Mouse (Mus musculus): ENCODE results near the gene Apobr. TPM values are rescaled to one million over a fixed set of nuclear protein-coding genes. Genes with fewer than 3 reads are reported as not detected.

Gene Apobr
- polyA plus RNA-seq, 1 experiment from 2014 or later: 0.75 TPM

- H3K9me3 ChIP-seq (replicated peaks; ENCODE audit: control insufficient read depth, low read length): no peaks in the 10 kb centered on the region
- H3K4me3 ChIP-seq (ENCODE audit: low read length): no peak overlapping the region
- H3K27ac ChIP-seq (ENCODE audit: low read length): no peak overlapping the region
- no peak overlapping the region for H3K9ac ChIP-seq (ENCODE audit: low read length)
- no peaks in the 10 kb centered on the region for H3K27me3 ChIP-seq (ENCODE audit: control insufficient read depth, insufficient read depth, low read length)
- no peaks in the 10 kb centered on the region for H3K36me3 ChIP-seq (ENCODE audit: control insufficient read depth, insufficient read depth)
- H3K4me2 ChIP-seq (ENCODE audit: low read depth, low read length): no peak overlapping the region
- no peak for ATAC-seq (replicated peaks; ENCODE audit: extremely low read depth, insufficient read depth, low FRiP score)
- WGBS: 79% methylated on average over 3 of the region's 3 CpGs
- peaks cover 5% of the 10 kb centered on the region; the same call in 1 of the 2 replicates for H3K4me1 ChIP-seq (ENCODE audit: control insufficient read depth, insufficient read depth, low read length)
Measured at GRCm38 (mm10) chr7:126625807-126626600, 41.3 kb downstream of the Apobr start.

- H3K4me3 ChIP-seq (ENCODE audit: low read length): no peak overlapping the region
- 61% methylated on average over 6 of the region's 6 CpGs for WGBS
Measured at GRCm38 (mm10) chr7:126628111-126628510, 43.4 kb downstream of the Apobr start.

GRCm38 (mm10) chr7:126629915-126630314, 45.2 kb downstream of the Apobr start:
- no peaks in the 10 kb centered on the region for H3K4me1 ChIP-seq (ENCODE audit: control insufficient read depth, insufficient read depth, low read length)
- H3K9me3 ChIP-seq (replicated peaks; ENCODE audit: control insufficient read depth, low read length): no peaks in the 10 kb centered on the region
- H3K9ac ChIP-seq (ENCODE audit: low read length): no peak overlapping the region
- H3K4me2 ChIP-seq (ENCODE audit: low read depth, low read length): no peak overlapping the region
- no peak for ATAC-seq (replicated peaks; ENCODE audit: extremely low read depth, insufficient read depth, low FRiP score)
- no peaks in the 10 kb centered on the region for H3K36me3 ChIP-seq (ENCODE audit: control insufficient read depth, insufficient read depth)
- H3K27ac ChIP-seq (ENCODE audit: low read length): no peak overlapping the region
- H3K4me3 ChIP-seq (ENCODE audit: low read length): no peak overlapping the region
- 44% methylated on average over 3 of the region's 3 CpGs for WGBS
- H3K27me3 ChIP-seq (ENCODE audit: control insufficient read depth, insufficient read depth, low read length): no peaks in the 10 kb centered on the region

More at GRCm38 (mm10) chr7:126628111-126628510, 43.4 kb downstream of the Apobr start:
- no peaks in the 10 kb centered on the region for H3K27me3 ChIP-seq (ENCODE audit: control insufficient read depth, insufficient read depth, low read length)
- ATAC-seq (replicated peaks; ENCODE audit: extremely low read depth, insufficient read depth, low FRiP score): 0 out of 2 replicates have a peak, but pooled peaks have one; percentile 45
- no peak overlapping the region for H3K4me2 ChIP-seq (ENCODE audit: low read depth, low read length)
- no peak overlapping the region for H3K9ac ChIP-seq (ENCODE audit: low read length)
- H3K4me1 ChIP-seq (ENCODE audit: control insufficient read depth, insufficient read depth, low read length): no peaks in the 10 kb centered on the region
- H3K27ac ChIP-seq (ENCODE audit: low read length): no peak overlapping the region
- H3K9me3 ChIP-seq (replicated peaks; ENCODE audit: control insufficient read depth, low read length): no peaks in the 10 kb centered on the region
- no peaks in the 10 kb centered on the region for H3K36me3 ChIP-seq (ENCODE audit: control insufficient read depth, insufficient read depth)

- no peak within 1 kb of the TSS for H3K9ac ChIP-seq (ENCODE audit: low read length)
- no peaks in the 10 kb centered on the region for H3K4me1 ChIP-seq (ENCODE audit: control insufficient read depth, insufficient read depth, low read length)
- 84% methylated on average over 4 of the region's 4 CpGs for WGBS
- no peak within 1 kb of the TSS for H3K27ac ChIP-seq (ENCODE audit: low read length)
- ATAC-seq (replicated peaks; ENCODE audit: extremely low read depth, insufficient read depth, low FRiP score): no peak
- H3K27me3 ChIP-seq (ENCODE audit: control insufficient read depth, insufficient read depth, low read length): no peaks in the 10 kb centered on the region
- no peaks in the 10 kb centered on the region for H3K36me3 ChIP-seq (ENCODE audit: control insufficient read depth, insufficient read depth)
- no peak within 1 kb of the TSS for H3K4me3 ChIP-seq (ENCODE audit: low read length)
- H3K9me3 ChIP-seq (replicated peaks; ENCODE audit: control insufficient read depth, low read length): no peaks in the 10 kb centered on the region
- no peak within 1 kb of the TSS for H3K4me2 ChIP-seq (ENCODE audit: low read depth, low read length)
Measured at GRCm38 (mm10) chr7:126630824-126631518, 46.2 kb downstream of the Apobr start, which contains the start of gene Nupr1. Gene Nupr1, minus strand, starts transcription at chr7:126630861.

GRCm38 (mm10) chr7:126632478-126632877, 47.7 kb downstream of the Apobr start:
- H3K27ac ChIP-seq (ENCODE audit: low read length): no peak overlapping the region
- no peaks in the 10 kb centered on the region for H3K9me3 ChIP-seq (replicated peaks; ENCODE audit: control insufficient read depth, low read length)
- H3K27me3 ChIP-seq (ENCODE audit: control insufficient read depth, insufficient read depth, low read length): no peaks in the 10 kb centered on the region
- no peaks in the 10 kb centered on the region for H3K36me3 ChIP-seq (ENCODE audit: control insufficient read depth, insufficient read depth)
- ATAC-seq (replicated peaks; ENCODE audit: extremely low read depth, insufficient read depth, low FRiP score): no peak
- H3K4me2 ChIP-seq (ENCODE audit: low read depth, low read length): no peak overlapping the region
- 56% methylated on average over 2 of the region's 2 CpGs for WGBS
- H3K4me1 ChIP-seq (ENCODE audit: control insufficient read depth, insufficient read depth, low read length): no peaks in the 10 kb centered on the region
- no peak overlapping the region for H3K4me3 ChIP-seq (ENCODE audit: low read length)
- no peak overlapping the region for H3K9ac ChIP-seq (ENCODE audit: low read length)

- H3K9ac ChIP-seq (ENCODE audit: low read length): no peak overlapping the region
- ATAC-seq (replicated peaks; ENCODE audit: extremely low read depth, insufficient read depth, low FRiP score): no peak
- no peaks in the 10 kb centered on the region for H3K4me1 ChIP-seq (ENCODE audit: control insufficient read depth, insufficient read depth, low read length)
- H3K27ac ChIP-seq (ENCODE audit: low read length): no peak overlapping the region
- no peak overlapping the region for H3K4me3 ChIP-seq (ENCODE audit: low read length)
- H3K9me3 ChIP-seq (replicated peaks; ENCODE audit: control insufficient read depth, low read length): no peaks in the 10 kb centered on the region
- no peaks in the 10 kb centered on the region for H3K27me3 ChIP-seq (ENCODE audit: control insufficient read depth, insufficient read depth, low read length)
- H3K4me2 ChIP-seq (ENCODE audit: low read depth, low read length): no peak overlapping the region
- H3K36me3 ChIP-seq (ENCODE audit: control insufficient read depth, insufficient read depth): no peaks in the 10 kb centered on the region
Measured at GRCm38 (mm10) chr7:126635375-126635774, 50.6 kb downstream of the Apobr start.

- Histone ChIP-seq H3K9ac (ENCODE audit: low read length) (no peak overlapping the region), H3K4me3 (ENCODE audit: low read length) (no peak overlapping the region), H3K27ac (ENCODE audit: low read length) (no peak overlapping the region), H3K4me2 (ENCODE audit: low read depth, low read length) (no peak overlapping the region), H3K36me3 (ENCODE audit: control insufficient read depth, insufficient read depth) (no peaks in the 10 kb centered on the region), H3K9me3 (replicated peaks; ENCODE audit: control insufficient read depth, low read length) (no peaks in the 10 kb centered on the region), H3K27me3 (ENCODE audit: control insufficient read depth, insufficient read depth, low read length) (no peaks in the 10 kb centered on the region), H3K4me1 (ENCODE audit: control insufficient read depth, insufficient read depth, low read length) (no peaks in the 10 kb centered on the region)
- WGBS: 13% methylated on average over 4 of the region's 4 CpGs
- no peak for ATAC-seq (replicated peaks; ENCODE audit: extremely low read depth, insufficient read depth, low FRiP score)
Measured at GRCm38 (mm10) chr7:126636733-126637520, 52.2 kb downstream of the Apobr start.
